Mouse (Mus musculus) urinary bladder, postnatal 14 days (tissue): ENCODE results near the gene Cyld.

ENCODE experiments used
- DNase-seq: peaks from one replicate; pipeline ENCODE4 v3.0.0; 2021; ENCODE audit warnings: low spot score

The Cyld gene

DNA sequence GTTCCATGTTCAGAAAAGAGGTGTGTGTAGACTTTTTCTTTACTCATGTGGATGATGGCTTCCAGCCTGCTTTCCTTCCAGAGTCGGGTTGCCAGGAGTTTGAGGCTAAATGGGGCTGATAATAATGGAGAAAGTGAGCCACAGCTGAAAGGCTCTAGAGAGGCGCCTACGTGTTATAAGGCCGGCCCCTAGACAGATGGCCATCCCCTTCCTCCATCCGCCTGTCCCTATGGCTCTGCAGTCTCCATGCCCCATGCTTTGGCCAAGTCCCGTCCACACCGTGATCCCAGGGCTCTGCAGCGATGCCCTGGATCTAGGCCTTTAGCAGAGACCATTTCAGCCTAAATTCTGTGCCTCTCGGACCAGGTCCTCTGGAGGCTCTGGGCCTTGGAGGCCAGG is 96.5 kb downstream of the Cyld start:
- no peak for DNase-seq

GRCm38 (mm10) chr8:88793746-88794614 is 97.2 kb downstream of the Cyld start:
- no peak for DNase-seq

GRCm38 (mm10) chr8:88794615-88794907 is 97.7 kb downstream of the Cyld start:
- no peak for DNase-seq

DNA sequence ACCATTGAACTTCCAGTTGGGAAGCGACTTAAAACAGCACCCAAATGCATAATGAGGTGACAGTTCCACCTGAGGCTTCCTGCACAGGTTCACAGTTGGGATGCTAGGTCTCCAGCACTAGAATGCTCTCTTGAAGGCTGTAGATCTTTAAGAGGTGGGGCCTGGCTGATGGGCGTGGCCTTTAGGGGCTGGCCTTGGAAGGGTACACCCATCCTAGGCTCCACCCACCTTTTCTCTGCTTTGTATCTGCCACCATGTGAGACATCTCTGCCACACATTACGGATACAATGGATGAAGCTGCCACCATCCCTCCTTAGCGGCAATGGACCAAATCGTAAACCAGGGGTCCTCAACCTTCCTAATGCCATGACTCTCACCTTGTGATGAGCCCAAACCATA is 99.1 kb downstream of the Cyld start:
- DNase-seq: no peak

GRCm38 (mm10) chr8:88796651-88797050 is 99.8 kb downstream of the Cyld start:
- no peak for DNase-seq
